Mouse (Mus musculus) MEL (cell line): ENCODE results near the gene Pcdh9. TPM values are rescaled to one million over a fixed set of nuclear protein-coding genes. Genes with fewer than 3 reads are reported as not detected.

ENCODE experiments used
- DNase-seq: peaks from one replicate; pipeline ENCODE4 v3.0.0; 2011; ENCODE audit warnings: low read depth, low spot score
- H3K27ac ChIP-seq: 2 replicates; pipeline ENCODE4 v1.5.1; 2012; ENCODE audit warnings: low read depth, mild to moderate bottlenecking, control low read depth, low read length, moderate library complexity; ENCODE audit not compliant: control insufficient read depth
- H3K27me3 ChIP-seq, 2 experiments: fragments of 150-350 bp in 1 of 2; sonication (generic) in 1 of 2; 2 replicates each; pipeline ENCODE4 v1.6.1; 2012; ENCODE audit warnings: low read length in 2 of 2, mild to moderate bottlenecking in 2 of 2, improper control_type of control experiment in 1 of 2, moderate library complexity in 1 of 2; ENCODE audit not compliant: insufficient read depth in 2 of 2, control insufficient read depth in 1 of 2
- H3K36me3 ChIP-seq, 2 experiments: 2 replicates each; pipeline ENCODE4 v1.6.1; 2012 to 2014; ENCODE audit warnings: low read length in 2 of 2, improper control_type of control experiment in 1 of 2, inconsistent platforms in 1 of 2, mild to moderate bottlenecking in 1 of 2; ENCODE audit not compliant: insufficient read depth in 2 of 2, control insufficient read depth in 1 of 2
- H3K4me1 ChIP-seq, 2 experiments: fragments of 150-350 bp in 1 of 2; sonication (generic) in 1 of 2; 2 replicates each; pipeline ENCODE4 v1.6.1; 2012; ENCODE audit warnings: low read length in 2 of 2, improper control_type of control experiment in 1 of 2, mild to moderate bottlenecking in 1 of 2; ENCODE audit not compliant: insufficient read depth in 2 of 2, control insufficient read depth in 1 of 2
- H3K4me3 ChIP-seq, 2 experiments: fragments of 150-350 bp in 1 of 2; sonication (generic) in 1 of 2; 2 replicates each; pipeline ENCODE4 v1.5.1; 2012; ENCODE audit warnings: low read depth in 2 of 2, low read length in 2 of 2, mild to moderate bottlenecking in 2 of 2, moderate library complexity in 2 of 2, control low read depth in 1 of 2, improper control_type of control experiment in 1 of 2; ENCODE audit not compliant: control insufficient read depth in 1 of 2, insufficient read depth in 1 of 2
- H3K79me2 ChIP-seq: 2 replicates; pipeline ENCODE4 v1.6.1; 2012; ENCODE audit warnings: mild to moderate bottlenecking, low read length, moderate library complexity; ENCODE audit not compliant: control insufficient read depth, poor library complexity, insufficient read depth
- H3K9ac ChIP-seq: 2 replicates; pipeline ENCODE4 v1.6.1; 2012; ENCODE audit warnings: low read depth, mild to moderate bottlenecking, control low read depth, low read length, moderate library complexity; ENCODE audit not compliant: control insufficient read depth, poor library complexity, severe bottlenecking
- H3K9me3 ChIP-seq: fragments of 150-350 bp; sonication (generic); replicated peaks from 2 replicates; pipeline ENCODE4 v1.6.1; 2012; ENCODE audit warnings: mild to moderate bottlenecking, low read length, improper control_type of control experiment, moderate library complexity; ENCODE audit not compliant: insufficient read depth
- CTCF ChIP-seq, 3 experiments: IDR thresholded peaks in 2 of 3; conservative IDR thresholded peaks in 1 of 3; 2 replicates each; pipeline ENCODE4 v1.5.1; 2011 to 2012; ENCODE audit warnings: low read length in 3 of 3, low read depth in 2 of 3, mild to moderate bottlenecking in 2 of 3, improper control_type of control experiment in 1 of 3, inconsistent platforms in 1 of 3, mixed read lengths in 1 of 3, moderate library complexity in 1 of 3; ENCODE audit not compliant: control insufficient read depth in 1 of 3, insufficient read depth in 1 of 3, poor library complexity in 1 of 3, severe bottlenecking in 1 of 3
- EP300 ChIP-seq, 2 experiments: IDR thresholded peaks; 2 replicates each; pipeline ENCODE4 v1.6.1; 2011; ENCODE audit warnings: improper control_type of control experiment in 2 of 2, low read length in 2 of 2, low read depth in 1 of 2, mild to moderate bottlenecking in 1 of 2
- GABPA ChIP-seq: IDR thresholded peaks from 2 replicates; pipeline ENCODE4 v1.6.1; 2012; ENCODE audit warnings: low read depth, mild to moderate bottlenecking, inconsistent platforms, low read length, improper control_type of control experiment, moderate library complexity
- GATA1 ChIP-seq: IDR thresholded peaks from 2 replicates; pipeline ENCODE4 v1.6.1; 2011; ENCODE audit warnings: low read depth, low read length, improper control_type of control experiment
- JUND ChIP-seq: IDR thresholded peaks from 2 replicates; pipeline ENCODE4 v1.6.1; 2011; ENCODE audit warnings: low read depth, mild to moderate bottlenecking, improper control_type of control experiment, low read length
- MAFK ChIP-seq: IDR thresholded peaks from 2 replicates; pipeline ENCODE4 v1.6.1; 2011; ENCODE audit warnings: low read depth, mild to moderate bottlenecking, low read length, improper control_type of control experiment, borderline replicate concordance
- MAX ChIP-seq: IDR thresholded peaks from 2 replicates; pipeline ENCODE4 v1.6.1; 2011; ENCODE audit warnings: low read length, improper control_type of control experiment
- MXI1 ChIP-seq: IDR thresholded peaks from 2 replicates; pipeline ENCODE4 v1.6.1; 2011; ENCODE audit warnings: mild to moderate bottlenecking, low read depth, low read length, improper control_type of control experiment
- MYB ChIP-seq: IDR thresholded peaks from 2 replicates; pipeline ENCODE4 v1.6.1; 2011; ENCODE audit warnings: mild to moderate bottlenecking, low read depth, low read length, improper control_type of control experiment
- MYC ChIP-seq: IDR thresholded peaks from 2 replicates; pipeline ENCODE4 v1.6.1; 2011; ENCODE audit warnings: low read depth, mild to moderate bottlenecking, low read length, improper control_type of control experiment, moderate library complexity
- NELFE ChIP-seq: IDR thresholded peaks from 2 replicates; pipeline ENCODE4 v1.6.1; 2011; ENCODE audit warnings: low read depth, low read length, improper control_type of control experiment
- POLR2A ChIP-seq, 2 experiments: IDR thresholded peaks; 2 replicates each; pipeline ENCODE4 v1.6.1; 2011 to 2012; ENCODE audit warnings: low read length in 2 of 2, mild to moderate bottlenecking in 2 of 2, control low read depth in 1 of 2, improper control_type of control experiment in 1 of 2, low read depth in 1 of 2, moderate library complexity in 1 of 2; ENCODE audit not compliant: control insufficient read depth in 1 of 2, insufficient read depth in 1 of 2, poor library complexity in 1 of 2
- POLR2AphosphoS2 ChIP-seq: IDR thresholded peaks from 2 replicates; pipeline ENCODE4 v1.6.1; 2011; ENCODE audit warnings: low read length, improper control_type of control experiment
- POLR2AphosphoS5 ChIP-seq: IDR thresholded peaks from 2 replicates; pipeline ENCODE4 v1.6.1; 2012; ENCODE audit warnings: low read depth, borderline replicate concordance, mild to moderate bottlenecking, inconsistent platforms, low read length, moderate library complexity, mixed read lengths
- SIN3A ChIP-seq: IDR thresholded peaks from 2 replicates; pipeline ENCODE4 v1.6.1; 2012; ENCODE audit warnings: low read length, improper control_type of control experiment, inconsistent platforms
- SMC3 ChIP-seq: IDR thresholded peaks from 2 replicates; pipeline ENCODE4 v1.6.1; 2011; ENCODE audit warnings: low read depth, low read length, improper control_type of control experiment
- TCF12 ChIP-seq: IDR thresholded peaks from 2 replicates; pipeline ENCODE4 v1.6.1; 2014; ENCODE audit warnings: low read depth, mild to moderate bottlenecking, inconsistent platforms, low read length, improper control_type of control experiment, moderate library complexity
- UBTF ChIP-seq: IDR thresholded peaks from 2 replicates; pipeline ENCODE4 v1.6.1; 2012; ENCODE audit warnings: low read depth, mild to moderate bottlenecking, inconsistent platforms, low read length, improper control_type of control experiment, moderate library complexity, borderline replicate concordance; ENCODE audit not compliant: insufficient read depth
- ZC3H11A ChIP-seq: IDR thresholded peaks from 2 replicates; pipeline ENCODE4 v1.6.1; 2012; ENCODE audit warnings: low read depth, mild to moderate bottlenecking, inconsistent platforms, low read length, improper control_type of control experiment
- ZNF384 ChIP-seq: IDR thresholded peaks from 2 replicates; pipeline ENCODE4 v1.6.1; 2012; ENCODE audit warnings: low read depth, mild to moderate bottlenecking, inconsistent platforms, low read length, improper control_type of control experiment
- polyA plus RNA-seq, 2 experiments: library from polyadenylated mRNA; stranded (reverse) in 1 of 2; unstranded in 1 of 2; fragments of >175 nt in 1 of 2; fragments of >200 nt in 1 of 2; gene quantifications; 2 replicates each; pipeline versions ENCODE4 v1.2.1 to v1.2.4; 2012; ENCODE audit warnings: low replicate concordance in 2 of 2, low read depth in 1 of 2; ENCODE audit not compliant: insufficient read length in 2 of 2, insufficient read depth in 1 of 2, missing spikeins in 1 of 2
- total RNA-seq: library from RNA; depleted of rRNA; stranded (reverse); fragments of 300-350 nt; gene quantifications from 2 replicates; pipeline ENCODE4 v1.2.3, GENCODE M21; 2012

Gene Pcdh9
- total and polyA plus RNA-seq, 3 experiments: not detected

DNA sequence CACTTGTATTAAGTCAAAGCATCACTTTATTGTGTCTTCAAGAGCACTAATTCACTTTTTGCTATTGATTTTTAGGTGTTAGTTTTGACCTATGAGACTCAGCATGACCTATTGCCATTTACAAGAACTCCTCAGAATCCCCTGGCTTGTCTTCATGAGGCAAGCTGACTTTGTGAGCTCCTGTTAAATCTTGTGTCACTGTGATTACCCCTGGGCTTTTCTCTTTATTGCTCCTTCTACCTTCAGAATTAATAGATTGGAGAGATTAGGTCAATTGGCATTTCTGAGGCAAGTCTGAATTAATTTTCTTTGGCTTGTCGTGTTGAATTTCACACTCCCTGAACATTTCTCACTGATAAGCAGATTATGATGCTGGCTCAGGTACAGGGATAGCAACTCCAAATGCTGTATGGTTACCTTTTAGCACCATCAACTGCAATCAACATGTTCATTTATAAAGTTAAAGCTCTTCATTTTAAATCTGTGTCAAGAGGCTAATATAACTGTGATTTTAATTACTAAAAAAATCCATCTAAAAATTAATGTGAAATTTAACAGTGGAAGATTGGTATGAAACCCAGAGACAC, 44.3 kb downstream of the Pcdh9 start:
- H3K79me2 ChIP-seq: no peaks in the 10 kb centered on the region
- H3K9ac ChIP-seq: no peak overlapping the region
- H3K36me3 ChIP-seq: no peaks in the 10 kb centered on the region
- H3K27ac ChIP-seq: no peak overlapping the region
- no peak overlapping the region for H3K4me3 ChIP-seq
- TF ChIP-seq GATA1 (no peak), MAX (no peak), TCF12 (no peak), ZNF384 (no peak), POLR2A (IDR thresholded peaks at IDR 0.05; ENCODE audit: control insufficient read depth in 1 of 2, insufficient read depth in 1 of 2, low read depth in 1 of 2, low read length in 2 of 2, poor library complexity in 1 of 2) (no peak), POLR2AphosphoS5 (no peak), SIN3A (no peak), JUND (no peak), MYC (no peak), ZC3H11A (no peak), UBTF (no peak)
- no peaks in the 10 kb centered on the region for H3K27me3 ChIP-seq
- H3K9me3 ChIP-seq: no peaks in the 10 kb centered on the region
- H3K4me1 ChIP-seq: no peaks in the 10 kb centered on the region
- no peak for DNase-seq

- Histone ChIP-seq H3K4me1 (no peaks in the 10 kb centered on the region), H3K9me3 (no peaks in the 10 kb centered on the region)
- no peak for TF ChIP-seq SIN3A
- no peak for TF ChIP-seq SMC3
- no peak for TF ChIP-seq MAX
- TF ChIP-seq MAFK: no peak
- TF ChIP-seq CTCF (IDR thresholded peaks at IDR 0.05 in 2 of 3, conservative IDR thresholded peaks at IDR 0.05 in 1 of 3; ENCODE audit: control insufficient read depth in 1 of 3, insufficient read depth in 1 of 3, low read depth in 2 of 3, low read length in 3 of 3, poor library complexity in 1 of 3, severe bottlenecking in 1 of 3): no peak
- no peak for TF ChIP-seq UBTF
Observed at GRCm38 (mm10) chr14:93842686-93843288, 47.7 kb downstream of the Pcdh9 start.

GRCm38 (mm10) chr14:93832511-93832910, 58.0 kb downstream of the Pcdh9 start:
- no peak overlapping the region for H3K4me3 ChIP-seq
- DNase-seq: no peak
- no peaks in the 10 kb centered on the region; a peak in 1 of 4 replicates for H3K36me3 ChIP-seq
- H3K4me1 ChIP-seq: no peaks in the 10 kb centered on the region
- H3K27me3 ChIP-seq: no peaks in the 10 kb centered on the region
- H3K27ac ChIP-seq: no peak overlapping the region
- no peaks in the 10 kb centered on the region for H3K9me3 ChIP-seq
- H3K79me2 ChIP-seq: no peaks in the 10 kb centered on the region
- TF ChIP-seq NELFE: no peak
- TF ChIP-seq MXI1: no peak
- TF ChIP-seq GABPA: no peak
- TF ChIP-seq MAX: no peak
- no peak for TF ChIP-seq MYC
- TF ChIP-seq JUND: no peak
- TF ChIP-seq EP300 (IDR thresholded peaks at IDR 0.05; ENCODE audit: low read depth in 1 of 2, low read length in 2 of 2): no peak
- no peak for TF ChIP-seq ZNF384
- TF ChIP-seq POLR2AphosphoS2: no peak
- no peak for TF ChIP-seq MYB
- TF ChIP-seq, all 39 proteins: peak for 0
- H3K9ac ChIP-seq: no peak overlapping the region

More at GRCm38 (mm10) chr14:93842686-93843288, 47.7 kb downstream of the Pcdh9 start:
- Histone ChIP-seq H3K36me3 (no peaks in the 10 kb centered on the region), H3K79me2 (no peaks in the 10 kb centered on the region), H3K27ac (no peak overlapping the region), H3K9ac (no peak overlapping the region), H3K4me3 (no peak overlapping the region), H3K27me3 (no peaks in the 10 kb centered on the region)
- no peak for DNase-seq
